Mouse (Mus musculus): ENCODE data around the gene Mad2l1bp.

DNA sequence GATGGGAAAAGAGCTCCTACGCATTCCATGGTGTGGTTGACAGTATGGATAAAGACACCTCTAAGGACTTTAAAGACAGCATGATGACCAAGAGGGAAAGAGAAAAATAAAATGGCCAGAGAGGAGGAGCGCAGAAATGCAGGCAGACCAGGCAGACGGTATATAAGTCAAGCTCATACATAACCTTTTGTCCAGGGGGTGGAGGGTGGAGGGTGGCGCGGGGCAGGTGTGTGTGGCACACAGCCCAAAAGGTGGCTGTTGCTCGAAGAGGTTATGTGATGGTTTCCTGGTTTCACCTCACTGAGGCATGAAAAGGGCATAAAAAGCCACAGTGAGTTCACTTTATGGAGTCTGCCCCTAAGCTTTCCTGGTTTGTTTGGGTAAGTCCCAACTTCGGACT is 9.2 kb upstream of the Mad2l1bp start:
- TF ChIP-seq CTCF (conservative IDR thresholded peaks at IDR 0.05; ENCODE audit: insufficient read depth, insufficient read length, low read depth, low read length) (no peak), POLR2A (IDR thresholded peaks at IDR 0.05; ENCODE audit: low read depth, low read length) (no peak)
